Mouse (Mus musculus) embryonic facial prominence, embryonic 14.5 days (tissue): Measurements from ENCODE around the gene Hist1h2ac. TPM values are rescaled to one million over a fixed set of nuclear protein-coding genes. Genes with fewer than 3 reads are reported as not detected.

ENCODE experiments used
- microRNA-seq: library from miRNA; unstranded; fragments of <30 nt; microRNA quantifications from one replicate; pipeline ENCODE4, GENCODE M21; 2016; ENCODE audit warnings: borderline number of aligned reads
- polyA plus RNA-seq: library from polyadenylated mRNA; unstranded; fragments of >200 nt; fragmentation: Nextera tagmentation; extraction: Ambion mirVana; gene quantifications from 2 replicates; pipeline ENCODE4 v1.2.1, GENCODE M21; 2014

The Hist1h2ac gene
- polyA plus RNA-seq, 1 experiment from 2014 or later: 1.3 TPM

Small RNA genes within 50 kb of the gene (microRNA-seq; reads per million reads assigned to microRNA genes)
- gene Gm44350: not detected

Other genes starting within 250 kb of the Hist1h2ac start
- 0.18 TPM in 1 of 2 replicates, not detected in the other for gene Btn1a1, start 218.0 kb downstream of the Hist1h2ac start, polyA plus RNA-seq
- gene Btn2a2, start 195.1 kb downstream of the Hist1h2ac start, polyA plus RNA-seq: 0.40 and 0.51 TPM in 2 replicates
- gene Hist1h4h, start 152.9 kb downstream of the Hist1h2ac start, polyA plus RNA-seq: 5.1 and 5.6 TPM in 2 replicates
- gene Hist1h2af, start 150.0 kb downstream of the Hist1h2ac start, polyA plus RNA-seq: 5.2 and 7.0 TPM in 2 replicates
- gene Hist1h3g, start 148.5 kb downstream of the Hist1h2ac start, polyA plus RNA-seq: 3.7 and 4.1 TPM in 2 replicates
- 0.76 and 0.77 TPM in 2 replicates for gene Hist1h2bh, start 140.6 kb downstream of the Hist1h2ac start, polyA plus RNA-seq
- gene Hist1h3f, start 139.9 kb downstream of the Hist1h2ac start, polyA plus RNA-seq: 0.71 and 1.0 TPM in 2 replicates
- 0.84 and 0.88 TPM in 2 replicates for gene Hist1h4f, start 132.3 kb downstream of the Hist1h2ac start, polyA plus RNA-seq
- gene Hist1h1d, start 130.7 kb downstream of the Hist1h2ac start, polyA plus RNA-seq: 0.60 TPM in 2 replicates
- gene Hist1h3e, start 121.6 kb downstream of the Hist1h2ac start, polyA plus RNA-seq: 4.4 and 6.1 TPM in 2 replicates
- 93.4 and 108 TPM in 2 replicates for gene Hist1h2ae, start 112.7 kb downstream of the Hist1h2ac start, polyA plus RNA-seq
- gene Hist1h2bg, start 112.6 kb downstream of the Hist1h2ac start, polyA plus RNA-seq: 5.1 and 5.3 TPM in 2 replicates
- gene Hist1h2bf, start 109.8 kb downstream of the Hist1h2ac start, polyA plus RNA-seq: 3.6 and 4.1 TPM in 2 replicates
- gene Hist1h2ad, start 109.6 kb downstream of the Hist1h2ac start, polyA plus RNA-seq: 1.6 and 2.8 TPM in 2 replicates
- gene Hist1h3d, start 108.2 kb downstream of the Hist1h2ac start, polyA plus RNA-seq: 5.2 and 7.2 TPM in 2 replicates
- 74.5 and 84.0 TPM in 2 replicates for gene Hist1h4d, start 102.3 kb downstream of the Hist1h2ac start, polyA plus RNA-seq
- 1.5 and 2.2 TPM in 2 replicates for gene Hist1h2be, start 62.8 kb downstream of the Hist1h2ac start, polyA plus RNA-seq
- 12.8 and 15.7 TPM in 2 replicates for gene Hist1h1e, start 61.4 kb downstream of the Hist1h2ac start, polyA plus RNA-seq
- gene Hist1h2bc, start 251 bp upstream of the Hist1h2ac start, polyA plus RNA-seq: 52.7 and 78.2 TPM in 2 replicates
- 0.19 and 0.31 TPM in 2 replicates for gene Hist1h1t, start 11.9 kb upstream of the Hist1h2ac start, polyA plus RNA-seq
- 5.7 and 5.8 TPM in 2 replicates for gene Hist1h4c, start 14.5 kb upstream of the Hist1h2ac start, polyA plus RNA-seq
- 9.6 and 10.3 TPM in 2 replicates for gene Hfe, start 26.9 kb upstream of the Hist1h2ac start, polyA plus RNA-seq
- 36.1 and 37.8 TPM in 2 replicates for gene Hist1h1c, start 54.9 kb upstream of the Hist1h2ac start, polyA plus RNA-seq
- gene Hist1h3c, start 61.7 kb upstream of the Hist1h2ac start, polyA plus RNA-seq: 5.1 and 7.5 TPM in 2 replicates
- gene Hist1h2bb, start 62.8 kb upstream of the Hist1h2ac start, polyA plus RNA-seq: 1.2 and 2.1 TPM in 2 replicates
- 30.2 and 32.6 TPM in 2 replicates for gene Hist1h2ab, start 67.2 kb upstream of the Hist1h2ac start, polyA plus RNA-seq
- 6.6 and 11.5 TPM in 2 replicates for gene Hist1h3b, start 68.3 kb upstream of the Hist1h2ac start, polyA plus RNA-seq
- gene Hist1h4b, start 73.1 kb upstream of the Hist1h2ac start, polyA plus RNA-seq: 3.5 and 4.7 TPM in 2 replicates
- gene Hist1h4a, start 77.3 kb upstream of the Hist1h2ac start, polyA plus RNA-seq: 0.68 and 0.74 TPM in 2 replicates
- 3.7 and 4.9 TPM in 2 replicates for gene Hist1h3a, start 78.4 kb upstream of the Hist1h2ac start, polyA plus RNA-seq
- 3.2 and 3.5 TPM in 2 replicates for gene Hist1h1a, start 79.7 kb upstream of the Hist1h2ac start, polyA plus RNA-seq
- 0.31 TPM in 1 of 2 replicates, not detected in the other for gene Trim38, start 86.0 kb upstream of the Hist1h2ac start, polyA plus RNA-seq
- not detected in 2 replicates for gene Slc17a2, start 123.0 kb upstream of the Hist1h2ac start, polyA plus RNA-seq
- 0.52 and 0.56 TPM in 2 replicates for gene Slc17a3, start 155.5 kb upstream of the Hist1h2ac start, polyA plus RNA-seq
- not detected in 2 replicates for gene Slc17a1, start 183.8 kb upstream of the Hist1h2ac start, polyA plus RNA-seq
- 0.10 TPM in 1 of 2 replicates, not detected in the other for gene Slc17a4, start 231.1 kb upstream of the Hist1h2ac start, polyA plus RNA-seq